Mouse (Mus musculus) layer of hippocampus, postnatal 25 days (tissue): ENCODE measurements around the gene Gsdma3. TPM values are rescaled to one million over a fixed set of nuclear protein-coding genes. Genes with fewer than 3 reads are reported as not detected.
"Not testable (repeated sequence)": the region's sequence is repeated elsewhere in the genome, so short reads cannot be mapped to it uniquely, and the experiment has no call there.

ENCODE experiments used
- DNase-seq, 2 experiments: peaks; one replicate each; pipeline ENCODE4 v3.0.0; 2022; ENCODE audit warnings: mixed read lengths in 2 of 2, low spot score in 1 of 2; ENCODE audit errors: extremely low spot score in 1 of 2
- total RNA-seq, 2 experiments: library from RNA; stranded (reverse); gene quantifications; 2 replicates each; pipeline ENCODE4 v1.2.3; 2021

The Gsdma3 gene
- total RNA-seq, 2 experiments from 2014 or later: not detected

DNA sequence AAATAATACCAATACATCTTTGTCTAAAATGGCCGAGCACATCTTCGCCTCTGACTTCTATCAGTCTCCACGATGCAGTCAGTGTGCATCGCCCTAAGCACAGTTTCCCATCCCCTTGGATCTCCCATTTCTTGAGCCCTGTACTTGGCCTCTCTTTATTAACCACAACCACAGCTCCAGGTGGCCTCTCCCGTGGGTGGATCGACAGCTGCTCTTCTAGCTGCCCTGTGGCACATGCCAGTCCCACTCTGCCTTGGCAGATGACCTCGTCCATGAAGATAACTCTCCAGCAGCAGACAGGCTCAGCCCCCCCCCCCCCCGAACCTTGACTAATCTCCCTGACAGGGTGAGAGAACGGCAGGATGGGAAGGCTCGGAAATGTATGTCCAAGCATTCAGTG is 30.7 kb upstream of the Gsdma3 start:
- DNase-seq: no peak

DNA sequence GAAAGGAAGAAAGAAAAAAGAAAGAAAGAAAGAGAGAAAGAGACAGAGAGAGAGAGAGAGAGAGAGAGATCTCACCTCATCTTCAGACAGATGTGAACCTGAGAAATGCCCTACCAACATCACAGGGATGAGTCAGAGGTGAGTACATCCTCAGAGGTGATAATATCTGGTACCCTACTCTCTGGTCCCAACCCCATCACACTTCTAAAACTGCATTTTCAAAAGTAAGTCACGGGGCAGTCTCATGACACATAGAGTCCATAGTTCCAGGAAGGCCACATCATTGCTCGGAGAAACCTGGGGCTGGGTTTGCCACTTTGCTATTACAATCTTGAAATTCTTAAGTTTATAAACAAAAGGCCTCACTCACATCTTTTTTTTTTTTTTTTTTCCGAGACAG is 30.2 kb upstream of the Gsdma3 start:
- no peak for DNase-seq

DNA sequence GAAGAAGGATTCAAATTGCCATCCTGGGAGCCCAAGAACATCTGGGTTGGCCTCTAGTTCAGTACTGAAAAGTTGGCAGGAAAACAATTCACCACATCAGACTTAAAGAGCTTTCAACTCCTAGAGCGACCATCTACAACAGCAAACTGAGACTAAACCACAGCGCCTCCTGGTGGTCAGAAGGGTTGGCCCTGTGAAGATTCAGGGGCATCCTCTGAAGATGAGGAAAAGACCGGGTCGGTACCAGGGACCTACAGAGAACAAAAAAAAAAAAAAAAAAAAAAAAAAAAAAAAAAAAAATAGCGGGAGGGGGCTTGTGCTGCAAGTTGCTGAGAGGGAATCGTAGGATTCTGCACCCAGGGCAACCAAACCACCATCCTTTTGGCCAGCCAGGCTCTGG is 28.8 kb upstream of the Gsdma3 start:
- peak in 1 of 2 experiments; percentile 57 for DNase-seq

- DNase-seq: no peak
Observed at GRCm38 (mm10) chr11:98597991-98598390, 28.2 kb upstream of the Gsdma3 start, which contains the start of gene Lrrc3c. Gene Lrrc3c (plus strand): TSS chr11:98598291.

- DNase-seq: no peak
Observed at GRCm38 (mm10) chr11:98598851-98599290, 27.3 kb upstream of the Gsdma3 start.

DNA sequence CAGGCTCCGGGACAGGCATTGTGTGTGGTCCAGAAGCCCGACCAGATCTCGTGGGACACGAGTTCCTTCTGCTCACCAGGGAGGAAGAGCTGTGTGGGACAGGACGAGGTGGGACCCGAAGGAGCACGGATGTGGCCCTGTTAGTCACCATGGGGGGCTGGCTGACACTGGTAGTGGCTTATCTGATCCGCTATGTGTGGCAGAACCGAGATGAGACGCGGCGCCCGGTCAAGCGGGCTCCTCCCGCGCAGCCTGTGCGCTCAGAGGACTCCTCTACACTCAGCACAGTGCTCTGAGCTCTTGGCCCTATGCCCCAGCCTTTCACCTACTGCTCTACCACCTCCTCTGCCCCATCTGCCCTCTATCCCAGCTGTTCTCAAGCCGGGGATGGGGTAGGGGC is 26.9 kb upstream of the Gsdma3 start:
- DNase-seq: no peak

GRCm38 (mm10) chr11:98602090-98602690 is 24.0 kb upstream of the Gsdma3 start:
- DNase-seq: no peak

DNA sequence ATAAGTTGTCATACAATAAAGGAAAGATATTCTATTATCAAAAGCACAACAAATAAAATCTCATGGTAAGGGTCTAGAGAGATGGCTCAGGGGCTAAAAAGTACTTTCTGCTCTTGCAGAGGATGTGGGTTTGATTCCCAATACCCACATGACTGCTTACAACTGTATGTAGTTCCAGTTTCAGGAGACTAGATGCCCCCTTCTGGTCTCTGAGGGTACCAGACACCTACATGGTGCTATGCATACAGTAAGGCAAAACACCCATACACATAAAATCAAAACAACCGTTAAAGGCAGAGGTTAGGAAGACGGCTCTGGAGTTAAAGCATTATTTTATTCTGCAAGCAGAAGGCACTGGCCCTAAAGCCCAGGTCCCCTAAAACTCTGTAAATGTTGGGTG is 22.2 kb upstream of the Gsdma3 start:
- DNase-seq: no peak

DNA sequence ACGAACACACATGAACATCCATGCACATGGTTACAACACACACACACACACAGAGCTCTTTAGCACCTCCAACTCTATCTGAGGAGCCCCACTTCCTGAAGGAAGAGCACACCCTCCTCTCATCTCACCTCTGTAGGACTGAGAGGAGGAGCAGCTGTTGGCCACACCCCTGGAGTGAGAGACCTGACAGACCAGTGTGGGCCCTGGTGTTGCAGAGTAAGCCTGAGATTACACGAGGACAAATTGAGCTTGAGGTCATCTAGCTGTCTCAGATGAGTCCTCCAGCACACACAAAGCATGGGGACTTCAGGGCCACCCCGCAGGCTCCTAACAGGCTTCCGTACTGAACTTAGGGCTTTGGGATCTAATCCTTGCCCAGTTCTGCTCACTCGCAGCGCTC is 21.2 kb upstream of the Gsdma3 start:
- DNase-seq: not testable (repeated sequence)

GRCm38 (mm10) chr11:98606763-98607162 is 19.4 kb upstream of the Gsdma3 start:
- no peak for DNase-seq

DNA sequence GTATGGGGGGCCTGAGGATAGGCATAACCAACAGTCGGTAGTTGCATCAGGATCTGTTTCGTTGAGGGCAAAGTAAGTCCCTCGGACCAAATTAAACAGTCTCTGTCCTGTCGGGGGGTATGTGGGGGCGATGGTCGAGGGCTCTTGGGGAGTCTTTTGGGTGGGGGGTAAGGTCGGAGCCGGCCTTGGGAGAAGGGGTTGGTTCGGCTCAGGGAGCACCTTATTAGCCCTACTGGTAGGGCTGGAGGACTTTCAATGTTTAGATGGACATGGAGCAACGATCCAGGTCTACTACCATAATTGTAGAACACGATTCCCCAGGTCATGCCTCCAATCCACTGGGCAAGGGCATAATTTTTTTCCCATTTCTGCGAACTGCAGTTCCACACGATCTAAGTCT is 5.4 kb upstream of the Gsdma3 start:
- DNase-seq: no peak

DNA sequence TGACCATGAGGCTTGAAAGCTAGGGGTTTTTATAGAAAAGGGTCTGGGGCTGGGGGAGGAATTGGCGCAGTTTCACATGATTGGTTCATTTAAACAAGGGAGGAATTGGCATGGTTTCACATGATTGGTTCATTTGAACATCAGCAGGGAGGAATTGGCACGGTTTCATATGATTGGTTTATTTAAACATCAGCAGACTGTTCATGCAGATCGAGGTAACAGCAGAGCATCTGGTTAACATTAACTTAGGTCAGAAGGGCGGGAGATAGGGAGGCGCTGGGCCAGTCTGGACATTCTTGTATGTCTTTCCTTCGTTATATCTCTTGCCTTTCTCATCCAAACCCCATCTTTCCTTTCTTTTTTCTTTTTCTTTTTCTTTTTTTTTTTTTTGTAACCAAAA is 2.2 kb upstream of the Gsdma3 start:
- DNase-seq: not testable (repeated sequence)

DNA sequence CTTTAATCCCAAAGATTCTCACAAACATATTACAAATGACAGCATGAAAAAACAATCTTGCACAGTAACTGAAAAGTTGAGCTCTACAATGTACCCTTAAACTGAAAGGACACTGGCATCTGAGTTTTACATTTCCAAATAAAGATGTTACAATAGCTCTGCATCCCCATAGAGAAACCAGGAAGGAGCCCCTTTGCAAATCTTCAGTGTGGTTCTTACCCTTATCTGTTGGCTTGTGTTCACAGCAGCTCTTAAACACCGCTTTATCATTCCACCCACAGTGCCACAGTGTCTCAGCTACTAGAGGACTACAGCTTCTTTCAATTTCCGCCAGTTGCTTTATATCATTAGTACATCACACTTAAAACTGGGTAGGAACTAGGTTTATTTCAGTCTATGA is 1.8 kb upstream of the Gsdma3 start:
- not testable (repeated sequence) for DNase-seq

DNA sequence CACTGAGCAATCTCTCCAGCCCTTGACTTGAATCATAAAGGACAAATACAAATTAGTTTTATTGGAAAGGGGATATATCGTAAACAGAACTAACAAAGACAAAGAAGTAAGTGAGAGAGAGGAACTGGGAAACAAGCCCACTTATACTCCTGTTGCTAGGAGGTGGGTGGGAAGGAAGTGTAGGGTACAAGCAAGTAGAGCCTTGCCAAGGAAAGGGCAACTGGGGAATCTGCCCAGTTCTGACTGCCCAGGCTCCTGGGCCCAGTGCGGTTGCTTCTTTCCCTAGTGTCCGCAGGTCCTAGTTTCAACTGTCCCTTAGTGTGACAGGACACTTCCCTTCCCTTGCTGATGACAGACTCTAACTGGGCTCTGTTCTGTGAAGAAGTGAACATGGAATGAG is 2.5 kb downstream of the Gsdma3 start:
- DNase-seq: no peak

GRCm38 (mm10) chr11:98630646-98631045 is 4.5 kb downstream of the Gsdma3 start:
- DNase-seq: no peak

GRCm38 (mm10) chr11:98635312-98635970 is 9.3 kb downstream of the Gsdma3 start:
- peak in 1 of 2 experiments; percentile 11 for DNase-seq

DNA sequence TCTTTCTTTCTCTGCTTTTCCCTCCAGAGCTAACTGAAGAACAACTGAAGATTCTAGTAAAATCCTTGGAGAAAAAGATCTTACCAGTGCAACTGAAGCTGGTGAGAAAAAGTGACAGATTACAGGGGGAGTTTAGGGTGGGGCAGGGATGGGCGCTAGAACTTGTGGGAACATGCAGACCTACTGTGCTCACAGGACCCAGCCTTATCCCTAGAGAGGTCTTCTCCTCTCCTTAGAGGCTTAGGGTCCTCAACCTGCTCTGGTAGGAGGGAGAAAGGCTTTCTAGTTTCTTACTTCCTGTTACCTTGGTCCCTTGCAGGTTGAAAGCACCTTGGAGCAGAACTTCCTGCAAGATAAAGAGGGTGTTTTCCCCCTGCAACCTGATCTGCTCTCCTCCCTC is 11.3 kb downstream of the Gsdma3 start:
- no peak for DNase-seq

- no peak for DNase-seq
Observed at GRCm38 (mm10) chr11:98640091-98640490, 13.9 kb downstream of the Gsdma3 start.

DNA sequence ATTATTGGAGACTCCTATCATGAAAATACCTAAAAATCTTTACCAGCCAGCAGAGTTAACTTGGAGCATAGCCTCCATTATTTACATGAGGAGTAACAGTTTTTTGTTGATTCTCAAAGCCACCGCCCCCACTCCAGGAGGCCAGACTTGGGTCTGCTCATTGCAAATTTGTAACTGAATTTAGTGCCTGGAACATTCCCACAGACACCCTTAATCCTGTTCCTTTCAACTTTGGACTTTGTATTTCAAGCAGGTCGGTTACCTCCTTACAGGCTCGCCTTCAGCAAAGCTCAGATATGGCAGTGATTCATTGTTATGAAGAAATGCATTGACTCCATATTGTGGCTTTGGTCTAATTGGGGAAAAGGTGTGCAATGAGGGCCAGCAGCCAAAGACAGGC is 18.6 kb downstream of the Gsdma3 start:
- DNase-seq: no peak

- DNase-seq: no peak
Observed at GRCm38 (mm10) chr11:98645946-98646345, 19.8 kb downstream of the Gsdma3 start.

DNA sequence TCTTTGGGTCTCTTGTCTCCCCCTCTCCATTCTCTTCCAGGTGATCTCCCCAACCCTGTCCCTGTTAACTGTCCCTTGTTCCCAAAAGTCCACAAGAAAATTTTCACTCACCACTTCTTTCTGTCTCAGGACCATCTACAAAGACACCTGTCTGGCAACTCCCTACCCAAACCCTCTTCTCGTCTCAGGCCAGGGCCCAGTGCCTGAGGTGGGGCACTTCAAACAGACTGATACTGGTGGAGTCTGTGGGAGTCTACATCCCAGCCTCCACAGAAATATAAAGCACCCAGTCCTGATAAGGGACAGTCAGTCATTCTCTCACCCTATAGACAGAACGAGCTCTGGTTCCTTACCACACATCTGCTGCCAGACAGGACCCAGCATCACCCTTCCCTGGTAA is 20.3 kb downstream of the Gsdma3 start, which contains the start of gene Gsdma2:
Gene Gsdma2, plus strand, starts transcription at position 301 of the 400 bp plus-strand sequence.
- DNase-seq: no peak

DNA sequence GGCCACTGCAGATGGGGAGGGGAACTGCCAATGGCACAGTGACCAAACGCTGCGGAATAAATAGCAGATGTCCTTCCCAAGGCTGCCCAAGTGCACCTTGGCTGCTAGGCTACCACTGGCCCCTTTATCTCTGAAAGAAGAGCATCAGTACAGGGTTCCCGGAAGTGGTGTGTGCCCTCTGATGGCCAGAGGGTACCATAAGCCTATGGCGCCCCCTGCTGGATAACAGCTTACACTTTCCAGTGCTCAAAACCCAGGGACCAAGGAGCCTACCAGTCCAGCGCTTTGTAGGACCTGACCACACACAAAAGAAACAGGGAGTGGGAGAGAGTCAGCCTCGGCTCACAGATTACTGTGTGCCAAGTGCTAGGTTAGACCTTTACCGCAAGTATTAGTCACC is 28.9 kb downstream of the Gsdma3 start:
- peak in 1 of 2 experiments; percentile 39 for DNase-seq
